Mouse (Mus musculus) testis, adult 2 months (tissue): ENCODE results near the gene Sirt3.
A peak's percentile ranks its signal among the peaks of the same experiment; 100 is the strongest.

Experiments used
- CTCF ChIP-seq: fragments of 200-500 bp; IDR thresholded peaks from 2 replicates; pipeline ENCODE4 v1.5.1; 2012; ENCODE audit warnings: low read depth, mild to moderate bottlenecking, inconsistent platforms, low read length, moderate library complexity; ENCODE audit not compliant: control insufficient read depth, insufficient read depth, insufficient replicate concordance
- POLR2A ChIP-seq: fragments of 200-500 bp; IDR thresholded peaks from 2 replicates; pipeline ENCODE4 v1.6.1; 2012; ENCODE audit warnings: low read depth, mild to moderate bottlenecking, inconsistent platforms, low read length, moderate library complexity; ENCODE audit not compliant: control insufficient read depth

DNA sequence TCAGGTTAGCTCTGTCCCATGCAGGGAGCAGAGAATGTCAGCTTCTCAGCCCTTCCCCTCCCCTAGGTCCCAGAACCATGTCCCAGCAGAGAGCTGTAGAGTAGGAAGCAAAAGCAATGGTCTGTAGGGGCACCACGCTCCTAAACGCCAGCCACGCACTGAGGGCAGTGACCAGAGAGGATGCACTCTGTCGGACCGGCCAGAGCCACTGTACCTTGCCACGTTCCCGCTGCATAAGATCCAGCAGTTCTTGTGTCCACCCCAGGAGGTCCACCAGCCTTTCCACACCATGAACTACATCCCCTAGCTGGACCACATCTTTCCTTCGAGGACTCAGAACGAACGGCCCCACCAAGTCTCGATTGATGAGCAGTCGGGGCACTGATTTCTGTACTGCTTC, 17.3 kb downstream of the Sirt3 start:
- peak; percentile 25; the same call in 1 of the 2 replicates for TF ChIP-seq POLR2A
- TF ChIP-seq CTCF, result no peak
